Mouse (Mus musculus) kidney, embryonic 16.5 days (tissue): ENCODE results near the gene Pde4d. TPM values are rescaled to one million over a fixed set of nuclear protein-coding genes. Genes with fewer than 3 reads are reported as not detected.

Source experiments
- ATAC-seq: fragments of 200-750 bp; cut with Nextera tagmentation; 2 replicates; pipeline ENCODE4 v1.8.0; 2017; ENCODE audit warnings: moderate TSS enrichment; ENCODE audit not compliant: low FRiP score, low TSS enrichment
- H3K27ac ChIP-seq: fragments of 300-500 bp; sonication (generic); 2 replicates; pipeline ENCODE4 v1.5.1; 2014; ENCODE audit warnings: low read length
- H3K27me3 ChIP-seq: fragments of 300-500 bp; sonication (generic); 2 replicates; pipeline ENCODE4 v1.6.1; 2014; ENCODE audit warnings: low read length, control low read depth, mixed read lengths; ENCODE audit not compliant: insufficient read depth
- H3K36me3 ChIP-seq: fragments of 300-500 bp; sonication (generic); 2 replicates; pipeline ENCODE4 v1.6.1; 2014; ENCODE audit warnings: low read length, control low read depth, mixed read lengths; ENCODE audit not compliant: insufficient read depth
- H3K4me1 ChIP-seq: fragments of 300-500 bp; sonication (generic); 2 replicates; pipeline ENCODE4 v1.6.1; 2014; ENCODE audit warnings: low read length, control low read depth, mixed read lengths; ENCODE audit not compliant: insufficient read depth
- H3K4me2 ChIP-seq: fragments of 300-500 bp; sonication (generic); replicated peaks from 2 replicates; pipeline ENCODE4 v1.6.1; 2014; ENCODE audit warnings: low read depth, low read length
- H3K4me3 ChIP-seq: fragments of 300-500 bp; sonication (generic); 2 replicates; pipeline ENCODE4 v1.5.1; 2014; ENCODE audit warnings: mild to moderate bottlenecking, low read length
- H3K9ac ChIP-seq: fragments of 300-500 bp; sonication (generic); replicated peaks from 2 replicates; pipeline ENCODE4 v1.6.1; 2014; ENCODE audit warnings: low read length
- H3K9me3 ChIP-seq: fragments of 300-500 bp; sonication (generic); 2 replicates; pipeline ENCODE4 v1.6.1; 2016; ENCODE audit warnings: low read length, control low read depth
- WGBS: fragments of 180-500 bp; shearing (Covaris S2); extraction: QIAGEN DNeasy Blood & Tissue Kit; methylation state at CpG from one replicate; pipeline ENCODE4 v1.1.7; 2014; 5-methylcytosine and 5-hydroxymethylcytosine counted together
- polyA plus RNA-seq: library from polyadenylated mRNA; unstranded; fragments of >200 nt; fragmentation: Nextera tagmentation; extraction: Ambion mirVana; gene quantifications from 2 replicates; pipeline ENCODE4 v1.2.1, GENCODE M21; 2015

Pde4d gene
- polyA plus RNA-seq, 1 experiment from 2014 or later, result 11.1 TPM

- H3K9me3 ChIP-seq, result no peaks in the 10 kb centered on the region
- H3K27ac ChIP-seq, result no peak overlapping the region
- H3K4me1 ChIP-seq, result peaks cover 11% of the 10 kb centered on the region; the same call in 1 of the 2 replicates
- no peaks in the 10 kb centered on the region for H3K36me3 ChIP-seq
- 13% methylated on average over 3 of the region's 3 CpGs for WGBS
- H3K4me3 ChIP-seq, result no peak overlapping the region
- ATAC-seq, result peak; percentile 76
- no peaks in the 10 kb centered on the region for H3K27me3 ChIP-seq
- H3K9ac ChIP-seq, result no peak overlapping the region
- no peak overlapping the region for H3K4me2 ChIP-seq
These were observed 1160.0 kb downstream of the Pde4d start for GRCm38 (mm10) chr13:109609805-109610187.

GRCm38 (mm10) chr13:109610772-109611171, 1161.0 kb downstream of the Pde4d start:
- Histone ChIP-seq H3K4me2 (no peak overlapping the region), H3K4me1 (peaks cover 11% of the 10 kb centered on the region; the same call in 1 of the 2 replicates), H3K27ac (no peak overlapping the region), H3K27me3 (no peaks in the 10 kb centered on the region), H3K36me3 (no peaks in the 10 kb centered on the region), H3K4me3 (no peak overlapping the region), H3K9me3 (no peaks in the 10 kb centered on the region), H3K9ac (no peak overlapping the region)
- ATAC-seq, result no peak
- WGBS, result 96% methylated on average over 2 of the region's 2 CpGs

GRCm38 (mm10) chr13:109615213-109615784, 1165.6 kb downstream of the Pde4d start:
- H3K4me3 ChIP-seq, result no peak overlapping the region
- no peak overlapping the region for H3K9ac ChIP-seq
- H3K4me2 ChIP-seq, result no peak overlapping the region
- no peaks in the 10 kb centered on the region for H3K9me3 ChIP-seq
- no peaks in the 10 kb centered on the region for H3K36me3 ChIP-seq
- H3K27me3 ChIP-seq, result no peaks in the 10 kb centered on the region
- WGBS, result 67% methylated on average over 8 of the region's 8 CpGs
- ATAC-seq, result no peak
- H3K4me1 ChIP-seq, result peaks cover 11% of the 10 kb centered on the region; the same call in 1 of the 2 replicates
- no peak overlapping the region for H3K27ac ChIP-seq

- whole genome bisulfite sequencing, result 17% methylated on average over 7 of the region's 7 CpGs
- H3K4me3 ChIP-seq, result no peak overlapping the region
- no peaks in the 10 kb centered on the region for H3K27me3 ChIP-seq
- no peaks in the 10 kb centered on the region for H3K36me3 ChIP-seq
- no peak overlapping the region for H3K4me2 ChIP-seq
- peak; percentile 39; the same call in 1 of the 2 replicates for ATAC-seq
- no peak overlapping the region for H3K9ac ChIP-seq
- H3K9me3 ChIP-seq, result no peaks in the 10 kb centered on the region
- H3K27ac ChIP-seq, result no peak overlapping the region
- peaks cover 11% of the 10 kb centered on the region; the same call in 1 of the 2 replicates for H3K4me1 ChIP-seq
These were observed 1166.1 kb downstream of the Pde4d start for GRCm38 (mm10) chr13:109615785-109616281.

GRCm38 (mm10) chr13:109619158-109619657, 1169.5 kb downstream of the Pde4d start:
- H3K4me1 ChIP-seq, result no peaks in the 10 kb centered on the region
- H3K36me3 ChIP-seq, result no peaks in the 10 kb centered on the region
- no peak overlapping the region for H3K27ac ChIP-seq
- H3K9me3 ChIP-seq, result no peaks in the 10 kb centered on the region
- no peak overlapping the region for H3K4me3 ChIP-seq
- H3K4me2 ChIP-seq, result no peak overlapping the region
- no peaks in the 10 kb centered on the region for H3K27me3 ChIP-seq
- ATAC-seq, result no peak
- WGBS, result 72% methylated on average over 2 of the region's 2 CpGs
- no peak overlapping the region for H3K9ac ChIP-seq

GRCm38 (mm10) chr13:109622207-109622606, 1172.5 kb downstream of the Pde4d start:
- Histone ChIP-seq H3K4me3 (no peak overlapping the region), H3K27ac (no peak overlapping the region), H3K4me1 (no peaks in the 10 kb centered on the region), H3K9ac (no peak overlapping the region), H3K4me2 (no peak overlapping the region), H3K9me3 (no peaks in the 10 kb centered on the region), H3K36me3 (no peaks in the 10 kb centered on the region), H3K27me3 (no peaks in the 10 kb centered on the region)
- 74% methylated on average over 5 of the region's 5 CpGs for WGBS
- no peak for ATAC-seq

- Histone ChIP-seq H3K4me2 (no peak overlapping the region), H3K4me1 (no peaks in the 10 kb centered on the region), H3K9ac (no peak overlapping the region), H3K27ac (no peak overlapping the region), H3K36me3 (no peaks in the 10 kb centered on the region), H3K4me3 (no peak overlapping the region), H3K27me3 (no peaks in the 10 kb centered on the region), H3K9me3 (no peaks in the 10 kb centered on the region)
- ATAC-seq, result no peak
- 71% methylated on average over 2 of the region's 2 CpGs for WGBS
These were observed 1173.5 kb downstream of the Pde4d start for GRCm38 (mm10) chr13:109623201-109623600.

GRCm38 (mm10) chr13:109624772-109625349, 1175.1 kb downstream of the Pde4d start:
- ATAC-seq, result no peak
- Histone ChIP-seq H3K9me3 (no peaks in the 10 kb centered on the region), H3K9ac (no peak overlapping the region), H3K4me3 (no peak overlapping the region), H3K27me3 (no peaks in the 10 kb centered on the region), H3K36me3 (no peaks in the 10 kb centered on the region), H3K4me1 (no peaks in the 10 kb centered on the region), H3K27ac (no peak overlapping the region), H3K4me2 (no peak overlapping the region)
- 93% methylated on average over 11 of the region's 11 CpGs for WGBS

GRCm38 (mm10) chr13:109625466-109626129, 1175.8 kb downstream of the Pde4d start:
- Histone ChIP-seq H3K36me3 (no peaks in the 10 kb centered on the region), H3K27me3 (no peaks in the 10 kb centered on the region), H3K27ac (no peak overlapping the region), H3K4me3 (no peak overlapping the region), H3K9me3 (no peaks in the 10 kb centered on the region), H3K4me1 (no peaks in the 10 kb centered on the region), H3K9ac (no peak overlapping the region), H3K4me2 (no peak overlapping the region)
- no peak for ATAC-seq
- 94% methylated on average over 18 of the region's 18 CpGs for WGBS

GRCm38 (mm10) chr13:109627265-109627664, 1177.5 kb downstream of the Pde4d start:
- H3K4me2 ChIP-seq, result no peak overlapping the region
- ATAC-seq, result no peak
- H3K9ac ChIP-seq, result no peak overlapping the region
- peaks cover 11% of the 10 kb centered on the region for H3K4me1 ChIP-seq
- H3K4me3 ChIP-seq, result no peak overlapping the region
- no peaks in the 10 kb centered on the region for H3K9me3 ChIP-seq
- no peaks in the 10 kb centered on the region for H3K36me3 ChIP-seq
- H3K27ac ChIP-seq, result no peak overlapping the region
- WGBS, result 75% methylated on average over 2 of the region's 2 CpGs
- H3K27me3 ChIP-seq, result no peaks in the 10 kb centered on the region
